Mouse (Mus musculus): ENCODE measurements around the gene Lrrfip2.

DNA sequence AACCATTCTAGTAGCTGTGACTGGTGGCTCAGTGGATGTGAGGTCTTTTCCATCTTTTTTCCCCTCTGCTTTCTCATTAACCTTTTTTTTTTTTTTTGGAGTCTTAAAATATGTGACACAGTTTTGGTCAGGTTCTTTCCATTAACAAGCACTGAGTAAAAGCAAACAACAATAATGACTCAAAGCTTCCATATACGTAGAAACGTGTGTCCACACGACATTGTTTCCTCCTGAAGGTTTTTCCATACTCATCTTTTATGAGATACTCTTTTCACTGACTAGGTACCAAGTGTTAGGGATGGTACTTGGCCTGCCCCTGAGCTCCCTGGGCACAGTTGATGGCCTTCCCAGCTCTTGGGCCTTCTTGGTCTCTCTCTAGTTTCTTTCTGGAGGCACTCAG is 35.6 kb downstream of the Lrrfip2 start:
- TF ChIP-seq GATA1 (IDR thresholded peaks at IDR 0.05; ENCODE audit: low read length) (no peak), TAL1 (IDR thresholded peaks at IDR 0.05; ENCODE audit: low read length) (no peak)
